Mouse (Mus musculus) midbrain, postnatal 0 days (tissue): Measurements from ENCODE around the gene Camk2d. TPM values are rescaled to one million over a fixed set of nuclear protein-coding genes. Genes with fewer than 3 reads are reported as not detected.

Source experiments
- ATAC-seq: fragments of 200-750 bp; cut with Nextera tagmentation; 2 replicates; pipeline ENCODE4 v1.8.0; 2017; ENCODE audit warnings: moderate number of reproducible peaks, mild to moderate bottlenecking, moderate TSS enrichment, moderate library complexity; ENCODE audit not compliant: low FRiP score
- DNase-seq: peaks from one replicate; pipeline ENCODE4 v3.0.0-alpha.2; 2015; ENCODE audit warnings: low spot score
- H3K27ac ChIP-seq: fragments of 300-500 bp; sonication (generic); 2 replicates; pipeline ENCODE4 v1.5.1; 2014; ENCODE audit warnings: low read depth, mild to moderate bottlenecking, low read length, mixed read lengths
- H3K27me3 ChIP-seq: fragments of 300-500 bp; sonication (generic); 2 replicates; pipeline ENCODE4 v1.6.1; 2014; ENCODE audit warnings: low read length, control low read depth, mixed read lengths; ENCODE audit not compliant: insufficient read depth
- H3K36me3 ChIP-seq: fragments of 300-500 bp; sonication (generic); 2 replicates; pipeline ENCODE4 v1.6.1; 2014; ENCODE audit warnings: low read length, control low read depth, mixed read lengths; ENCODE audit not compliant: insufficient read depth
- H3K4me1 ChIP-seq: fragments of 300-500 bp; sonication (generic); 2 replicates; pipeline ENCODE4 v1.6.1; 2014; ENCODE audit warnings: mild to moderate bottlenecking, control low read depth, antibody characterized with exemption, low read length, mixed read lengths; ENCODE audit not compliant: insufficient read depth
- H3K4me2 ChIP-seq: fragments of 300-500 bp; sonication (generic); 2 replicates; pipeline ENCODE4 v1.6.1; 2014; ENCODE audit warnings: low read depth, mild to moderate bottlenecking, low read length, mixed read lengths; ENCODE audit not compliant: poor library complexity, severe bottlenecking
- H3K4me3 ChIP-seq: fragments of 300-500 bp; sonication (generic); 2 replicates; pipeline ENCODE4 v1.5.1; 2014; ENCODE audit warnings: low read depth, mild to moderate bottlenecking, low read length, moderate library complexity
- H3K9ac ChIP-seq: fragments of 300-500 bp; sonication (generic); replicated peaks from 2 replicates; pipeline ENCODE4 v1.6.1; 2014; ENCODE audit warnings: mild to moderate bottlenecking, low read length, moderate library complexity, mixed read lengths; ENCODE audit not compliant: poor library complexity, severe bottlenecking
- H3K9me3 ChIP-seq: fragments of 300-500 bp; sonication (generic); 2 replicates; pipeline ENCODE4 v1.6.1; 2016; ENCODE audit warnings: low read length, control low read depth
- CTCF ChIP-seq: IDR thresholded peaks from 2 replicates; pipeline ENCODE4 v1.5.1; 2016; ENCODE audit warnings: antibody characterized with exemption, mild to moderate bottlenecking
- WGBS: fragments of 180-500 bp; shearing (Covaris S2); extraction: QIAGEN DNeasy Blood & Tissue Kit; methylation state at CpG from one replicate; pipeline ENCODE4 v1.1.7; 2014; 5-methylcytosine and 5-hydroxymethylcytosine counted together
- polyA plus RNA-seq: library from polyadenylated mRNA; unstranded; fragments of >200 nt; fragmentation: Nextera tagmentation; extraction: Ambion mirVana; gene quantifications from 2 replicates; pipeline ENCODE4 v1.2.1, GENCODE M21; 2015
- total RNA-seq: library from RNA; depleted of rRNA; stranded (reverse); fragments of >200 nt; gene quantifications from 2 replicates; pipeline ENCODE4 v1.2.3, GENCODE M21; 2014

Camk2d gene
- total and polyA plus RNA-seq, 2 experiments from 2014 or later: 95.8 to 143 TPM

- no peak for TF ChIP-seq CTCF
- no peak overlapping the region for H3K4me2 ChIP-seq
- H3K27me3 ChIP-seq: no peaks in the 10 kb centered on the region
- no peak overlapping the region for H3K4me3 ChIP-seq
- WGBS: 75% methylated on average over 5 of the region's 5 CpGs
- DNase-seq (no peak), ATAC-seq (no peak)
- no peaks in the 10 kb centered on the region; the same call in 1 of the 2 replicates for H3K36me3 ChIP-seq
- no peaks in the 10 kb centered on the region for H3K4me1 ChIP-seq
- no peak overlapping the region for H3K27ac ChIP-seq
- H3K9me3 ChIP-seq: no peaks in the 10 kb centered on the region
- no peak overlapping the region for H3K9ac ChIP-seq
These were observed 238.6 kb downstream of the Camk2d start for GRCm38 (mm10) chr3:126834641-126835167.

GRCm38 (mm10) chr3:126842780-126843179 is 246.7 kb downstream of the Camk2d start:
- Histone ChIP-seq H3K36me3 (peaks cover 17% of the 10 kb centered on the region), H3K4me3 (no peak overlapping the region), H3K4me1 (no peaks in the 10 kb centered on the region), H3K9ac (no peak overlapping the region), H3K4me2 (no peak overlapping the region), H3K27me3 (no peaks in the 10 kb centered on the region), H3K9me3 (no peaks in the 10 kb centered on the region), H3K27ac (no peak overlapping the region)
- DNase-seq (no peak), ATAC-seq (no peak)
- 84% methylated on average over 9 of the region's 9 CpGs for WGBS
- peak; percentile 17; the same call in 1 of the 2 replicates for TF ChIP-seq CTCF

- H3K36me3 ChIP-seq: peaks cover 17% of the 10 kb centered on the region
- DNase-seq: no peak
- no peaks in the 10 kb centered on the region for H3K27me3 ChIP-seq
- H3K4me3 ChIP-seq: no peak overlapping the region
- H3K4me1 ChIP-seq: no peaks in the 10 kb centered on the region
- H3K9me3 ChIP-seq: no peaks in the 10 kb centered on the region
- no peak for TF ChIP-seq CTCF
- no peak overlapping the region for H3K27ac ChIP-seq
- ATAC-seq: no peak
- no peak overlapping the region for H3K9ac ChIP-seq
- 93% methylated on average over 7 of the region's 7 CpGs for WGBS
- H3K4me2 ChIP-seq: no peak overlapping the region
These were observed 248.7 kb downstream of the Camk2d start for GRCm38 (mm10) chr3:126844809-126845208.

GRCm38 (mm10) chr3:126848081-126848480 is 252.0 kb downstream of the Camk2d start:
- H3K9ac ChIP-seq: no peak overlapping the region
- H3K4me1 ChIP-seq: no peaks in the 10 kb centered on the region
- H3K27me3 ChIP-seq: no peaks in the 10 kb centered on the region
- H3K4me3 ChIP-seq: no peak overlapping the region
- ATAC-seq (no peak), DNase-seq (no peak)
- H3K36me3 ChIP-seq: peaks cover 2% of the 10 kb centered on the region; the same call in 1 of the 2 replicates
- no peak overlapping the region for H3K4me2 ChIP-seq
- H3K9me3 ChIP-seq: no peaks in the 10 kb centered on the region
- WGBS: 95% methylated on average over 1 of the region's 1 CpGs
- H3K27ac ChIP-seq: no peak overlapping the region
- no peak for TF ChIP-seq CTCF

GRCm38 (mm10) chr3:126860442-126860841 is 264.3 kb downstream of the Camk2d start:
- Histone ChIP-seq H3K4me2 (no peak overlapping the region), H3K4me3 (no peak overlapping the region), H3K27me3 (no peaks in the 10 kb centered on the region), H3K27ac (no peak overlapping the region), H3K36me3 (no peaks in the 10 kb centered on the region), H3K4me1 (no peaks in the 10 kb centered on the region), H3K9ac (no peak overlapping the region), H3K9me3 (no peaks in the 10 kb centered on the region)
- ATAC-seq (no peak), DNase-seq (no peak)
- TF ChIP-seq CTCF: no peak

GRCm38 (mm10) chr3:126869561-126869960 is 273.5 kb downstream of the Camk2d start:
- no peak for TF ChIP-seq CTCF
- 75% methylated on average over 3 of the region's 3 CpGs for WGBS
- H3K9me3 ChIP-seq: no peaks in the 10 kb centered on the region
- H3K9ac ChIP-seq: no peak overlapping the region
- no peak overlapping the region for H3K27ac ChIP-seq
- H3K4me1 ChIP-seq: no peaks in the 10 kb centered on the region
- H3K4me3 ChIP-seq: no peak overlapping the region
- DNase-seq (peak; percentile 33), ATAC-seq (0 out of 2 replicates have a peak, but pooled peaks have one; percentile 52)
- no peaks in the 10 kb centered on the region for H3K36me3 ChIP-seq
- no peak overlapping the region for H3K4me2 ChIP-seq
- H3K27me3 ChIP-seq: no peaks in the 10 kb centered on the region
